In the genomic region with DNA sequence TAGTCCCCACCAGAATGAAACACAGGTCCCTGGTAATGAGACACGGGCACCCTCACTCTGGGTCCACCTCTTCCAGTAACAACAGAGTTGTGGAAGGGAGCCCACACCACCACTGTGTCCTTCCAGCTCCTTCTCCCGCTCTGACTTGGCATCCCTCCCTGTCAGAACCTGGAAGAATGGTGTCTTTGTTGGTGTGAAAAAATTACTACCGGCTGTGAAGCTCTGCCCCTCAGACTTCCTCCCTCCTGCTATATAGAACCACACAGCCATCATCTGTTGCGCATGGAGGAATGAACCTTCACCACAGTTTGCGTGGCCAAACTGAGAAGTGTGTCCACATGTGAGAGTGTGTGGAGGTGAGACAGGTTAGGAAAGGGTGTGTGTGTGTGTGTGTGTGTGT, we compare ENCODE assay signal across 22 mouse cellular contexts. TPM values are rescaled to one million over a fixed set of nuclear protein-coding genes. Genes with fewer than 3 reads are reported as not detected.
A peak's percentile ranks its signal among the peaks of the same experiment; 100 is the strongest.
DNase-seq lines count a peak whose midpoint lies in the region; ATAC-seq and TF ChIP-seq lines count a peak whose summit lies in the region.
"Had no signal": no experiment of that assay in that cellular context is flagged by ENCODE, and none has a peak within 500 bp of the region (broad histone marks: within the 10 kb centered on the region; RNA-seq: fewer than 3 reads in every experiment).

No protein-coding gene starts in this region.

- no peaks in the 10 kb centered on the region for H3K36me3 ChIP-seq in hindbrain, postnatal 0 days (ENCODE audit: insufficient read depth, low read length)
- H3K36me3 ChIP-seq in hindbrain, embryonic 14.5 days (replicated peaks; ENCODE audit: control insufficient read depth, insufficient read depth), result no peaks in the 10 kb centered on the region
- H3K36me3 ChIP-seq in limb, embryonic 14.5 days (ENCODE audit: control insufficient read depth, insufficient read depth, low read length), result no peaks in the 10 kb centered on the region
- H3K36me3 ChIP-seq: embryonic facial prominence, embryonic 15.5 days; forebrain, embryonic 12.5 days; heart, embryonic 15.5 days; hindbrain, embryonic 12.5 days; intestine, embryonic 15.5 days had no signal

- no peak for TF ChIP-seq POLR2A in limb, embryonic 14.5 days (IDR thresholded peaks at IDR 0.05; ENCODE audit: borderline replicate concordance, extremely low read depth, insufficient read depth, insufficient read length)

- H3K9ac ChIP-seq in hindbrain, postnatal 0 days (replicated peaks; ENCODE audit: low read length), result no peak overlapping the region
- H3K9ac ChIP-seq in hindbrain, embryonic 14.5 days, result no peak overlapping the region
- no peak overlapping the region for H3K9ac ChIP-seq in limb, embryonic 14.5 days (ENCODE audit: low read depth, low read length, severe bottlenecking)
- H3K9ac ChIP-seq: embryonic facial prominence, embryonic 15.5 days; forebrain, embryonic 12.5 days; forebrain, postnatal 0 days; heart, embryonic 15.5 days; hindbrain, embryonic 12.5 days; intestine, embryonic 15.5 days had no signal

- 53% methylated on average over 5 of the region's 5 CpGs for WGBS in hindbrain, postnatal 0 days
- WGBS in hindbrain, embryonic 14.5 days, result 71% methylated on average over 5 of the region's 5 CpGs
- 54% methylated on average over 5 of the region's 5 CpGs for WGBS in limb, embryonic 14.5 days

- H3K9me3 ChIP-seq in hindbrain, postnatal 0 days (ENCODE audit: low read length), result no peaks in the 10 kb centered on the region
- H3K9me3 ChIP-seq in hindbrain, embryonic 14.5 days (ENCODE audit: control insufficient read depth, low read length), result no peaks in the 10 kb centered on the region
- no peaks in the 10 kb centered on the region for H3K9me3 ChIP-seq in limb, embryonic 14.5 days (ENCODE audit: control insufficient read depth, low read length)
- H3K9me3 ChIP-seq: embryonic facial prominence, embryonic 15.5 days; forebrain, embryonic 12.5 days; heart, embryonic 15.5 days; hindbrain, embryonic 12.5 days; intestine, embryonic 15.5 days had no signal

- no peak overlapping the region for H3K4me3 ChIP-seq in hindbrain, postnatal 0 days (ENCODE audit: low read length)
- H3K4me3 ChIP-seq in hindbrain, embryonic 14.5 days (replicated peaks; ENCODE audit: low read length), result no peak overlapping the region
- no peak overlapping the region for H3K4me3 ChIP-seq in limb, embryonic 14.5 days (replicated peaks; ENCODE audit: low read length)
- H3K4me3 ChIP-seq: embryonic facial prominence, embryonic 15.5 days; erythroblast, embryonic 14.5 days; forebrain, embryonic 12.5 days; heart, adult 2 months; heart, embryonic 15.5 days; hindbrain, embryonic 12.5 days; intestine, embryonic 15.5 days had no signal

- no peaks in the 10 kb centered on the region for H3K27me3 ChIP-seq in hindbrain, postnatal 0 days (ENCODE audit: insufficient read depth, low read length)
- H3K27me3 ChIP-seq in hindbrain, embryonic 14.5 days (ENCODE audit: control insufficient read depth, insufficient read depth, low read length), result no peaks in the 10 kb centered on the region
- H3K27me3 ChIP-seq in limb, embryonic 14.5 days (ENCODE audit: control insufficient read depth, insufficient read depth, low read length), result no peaks in the 10 kb centered on the region
- H3K27me3 ChIP-seq: CH12.LX; embryonic facial prominence, embryonic 15.5 days; forebrain, embryonic 12.5 days; heart, embryonic 15.5 days; hindbrain, embryonic 12.5 days; intestine, embryonic 15.5 days had no signal

- TF ChIP-seq CTCF in hindbrain, postnatal 0 days (IDR thresholded peaks at IDR 0.05; ENCODE audit: low read depth), result no peak

- ATAC-seq in hindbrain, postnatal 0 days, result peak; percentile 43; the same call in 1 of the 2 replicates
- no peak for ATAC-seq in hindbrain, embryonic 14.5 days (ENCODE audit: low FRiP score)
- no peak for ATAC-seq in limb, embryonic 14.5 days (ENCODE audit: low FRiP score, low read depth)
- ATAC-seq: forebrain, postnatal 0 days; intestine, embryonic 15.5 days had no signal

- H3K4me1 ChIP-seq in hindbrain, postnatal 0 days (ENCODE audit: insufficient read depth, low read length), result no peaks in the 10 kb centered on the region
- no peaks in the 10 kb centered on the region for H3K4me1 ChIP-seq in hindbrain, embryonic 14.5 days (replicated peaks; ENCODE audit: control insufficient read depth, insufficient read depth, low read length)
- H3K4me1 ChIP-seq in limb, embryonic 14.5 days (ENCODE audit: control insufficient read depth, insufficient read depth, low read length), result peaks cover 24% of the 10 kb centered on the region
- H3K4me1 ChIP-seq: forebrain, embryonic 12.5 days; heart, embryonic 15.5 days; intestine, embryonic 15.5 days had no signal

- no peak overlapping the region for H3K27ac ChIP-seq in hindbrain, postnatal 0 days
- H3K27ac ChIP-seq in hindbrain, embryonic 14.5 days, result no peak overlapping the region
- peak overlapping the region; percentile 67 for H3K27ac ChIP-seq in limb, embryonic 14.5 days (replicated peaks; ENCODE audit: low read depth, low read length)
- H3K27ac ChIP-seq: embryonic facial prominence, embryonic 15.5 days; forebrain, embryonic 12.5 days; heart, adult 2 months; heart, embryonic 15.5 days; hindbrain, embryonic 12.5 days; intestine, embryonic 15.5 days had no signal

- peak; percentile 14 for DNase-seq in hindbrain, postnatal 0 days (ENCODE audit: low spot score)
- no peak for DNase-seq in hindbrain, embryonic 14.5 days (ENCODE audit: low spot score)
- DNase-seq in fibroblast of lung, adult 2 months (ENCODE audit: low read depth), result peak; percentile 75
- DNase-seq in limb, embryonic 14.5 days (ENCODE audit: low spot score), result no peak
- no peak for DNase-seq in kidney, adult 8-10 months
- DNase-seq in urinary bladder, postnatal 10 days (ENCODE audit: low spot score), result no peak
- DNase-seq: adrenal gland, adult 8-10 months; cerebellum, adult 11-12 months; cerebellum, adult 9-10 months; cerebellum, postnatal 25 days; forebrain, postnatal 0 days; gastrocnemius, postnatal 14 days; heart, adult 2 months; heart, postnatal 14 days had no signal

- H3K4me2 ChIP-seq in hindbrain, postnatal 0 days (ENCODE audit: low read depth, low read length), result no peak overlapping the region
- H3K4me2 ChIP-seq in hindbrain, embryonic 14.5 days (replicated peaks), result no peak overlapping the region
- H3K4me2 ChIP-seq in limb, embryonic 14.5 days (replicated peaks; ENCODE audit: low read depth, low read length, severe bottlenecking), result no peak overlapping the region
- H3K4me2 ChIP-seq: embryonic facial prominence, embryonic 15.5 days; forebrain, embryonic 12.5 days; heart, embryonic 11.5 days; heart, embryonic 15.5 days; hindbrain, embryonic 12.5 days; intestine, embryonic 15.5 days had no signal

RNA-seq across cellular contexts. Expression of a gene that starts 30.7 kb away (rescaled TPM):
- 11.9 and 16.2 TPM in 2 replicates for total RNA-seq in hindbrain, postnatal 0 days (2014; rRNA removed)
- polyA plus RNA-seq in hindbrain, postnatal 0 days (2015; fragmentation: Nextera tagmentation; extraction: Ambion mirVana), result 1.8 and 2.0 TPM in 2 replicates
- polyA plus RNA-seq in hindbrain, embryonic 14.5 days (2014; fragmentation: Nextera tagmentation; extraction: Ambion mirVana), result 2.3 and 2.9 TPM in 2 replicates
- polyA plus RNA-seq in limb, embryonic 14.5 days (2012; rRNA removed), result 15.1 and 23.1 TPM in 2 replicates
- polyA plus RNA-seq in limb, embryonic 14.5 days (2014; fragmentation: Nextera tagmentation; extraction: Ambion mirVana), result 8.5 and 10.3 TPM in 2 replicates
- total RNA-seq: CH12.LX had no signal
- polyA plus RNA-seq: erythroblast, embryonic 14.5 days had no signal

Comparison
In these comparisons a context has a peak if more than half of its experiments do, and no peak if none do; other contexts are left out.
1. DNase-seq: peak in hindbrain, postnatal 0 days (single experiment) and fibroblast of lung, adult 2 months (single experiment); none in hindbrain, embryonic 14.5 days (single experiment), limb, embryonic 14.5 days (single experiment), kidney, adult 8-10 months (0 of 2) and urinary bladder, postnatal 10 days (single experiment).